Mouse (Mus musculus) heart, adult 2 months (tissue): ENCODE results near the gene Pipox.

ENCODE experiments used
- CTCF ChIP-seq: fragments of 200-600 bp; IDR thresholded peaks from 2 replicates; pipeline ENCODE4 v1.8.1; 2022; ENCODE audit warnings: antibody characterized with exemption, mild to moderate bottlenecking, moderate library complexity
- EP300 ChIP-seq: fragments of 200-500 bp; IDR thresholded peaks from 2 replicates; pipeline ENCODE4 v1.6.1; 2011; ENCODE audit warnings: low read depth, low read length, control low read depth; ENCODE audit not compliant: insufficient read depth
- POLR2A ChIP-seq: fragments of 200-500 bp; IDR thresholded peaks from 2 replicates; pipeline ENCODE4 v1.6.1; 2011; ENCODE audit warnings: mild to moderate bottlenecking, low read depth, low read length, control low read depth; ENCODE audit not compliant: insufficient read depth

DNA sequence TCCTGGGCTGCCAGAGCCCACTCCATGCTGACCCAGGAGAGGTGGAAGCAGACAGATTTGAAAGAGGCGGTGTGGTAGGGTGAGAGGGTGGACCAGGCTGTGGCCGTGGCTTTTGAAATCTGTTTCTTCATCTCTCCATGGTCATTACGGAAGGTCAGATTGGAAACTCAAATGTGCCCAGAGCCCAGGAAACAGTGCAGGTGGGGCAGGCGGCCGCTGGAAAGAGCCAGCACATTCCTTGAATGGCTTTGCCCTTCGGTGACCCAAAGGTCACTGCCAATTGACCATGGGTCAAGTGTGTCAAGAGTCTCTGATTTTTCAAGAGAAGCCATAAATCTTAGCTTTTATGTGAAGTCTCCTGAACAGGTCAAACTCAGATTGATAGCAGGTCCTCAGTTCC, 19.6 kb upstream of the Pipox start:
- TF ChIP-seq CTCF (no peak), POLR2A (no peak), EP300 (no peak)
